Mouse (Mus musculus) hindbrain, embryonic 16.5 days (tissue): ENCODE measurements around the gene Tubb5. TPM values are rescaled to one million over a fixed set of nuclear protein-coding genes. Genes with fewer than 3 reads are reported as not detected.

ENCODE experiments used
- ATAC-seq: fragments of 200-750 bp; cut with Nextera tagmentation; 2 replicates; pipeline ENCODE4 v1.8.0; 2017; ENCODE audit warnings: moderate TSS enrichment, moderate library complexity
- H3K27ac ChIP-seq: fragments of 300-500 bp; sonication (generic); 2 replicates; pipeline ENCODE4 v1.5.1; 2014; ENCODE audit warnings: low read depth, mild to moderate bottlenecking, control low read depth, low read length, moderate library complexity
- H3K27me3 ChIP-seq: fragments of 300-500 bp; sonication (generic); replicated peaks from 2 replicates; pipeline ENCODE4 v1.6.1; 2014; ENCODE audit warnings: low read length; ENCODE audit not compliant: control insufficient read depth, insufficient read depth
- H3K36me3 ChIP-seq: fragments of 300-500 bp; sonication (generic); 2 replicates; pipeline ENCODE4 v1.6.1; 2014; ENCODE audit warnings: mild to moderate bottlenecking, low read length, moderate library complexity, mixed read lengths; ENCODE audit not compliant: control insufficient read depth, insufficient read depth
- H3K4me1 ChIP-seq: fragments of 300-500 bp; sonication (generic); 2 replicates; pipeline ENCODE4 v1.6.1; 2014; ENCODE audit warnings: low read depth, low read length; ENCODE audit not compliant: control insufficient read depth, insufficient read depth
- H3K4me2 ChIP-seq: fragments of 300-500 bp; sonication (generic); 2 replicates; pipeline ENCODE4 v1.6.1; 2014; ENCODE audit warnings: mild to moderate bottlenecking, low read length, control low read depth, moderate library complexity
- H3K4me3 ChIP-seq: fragments of 300-500 bp; sonication (generic); 2 replicates; pipeline ENCODE4 v1.5.1; 2014; ENCODE audit warnings: mild to moderate bottlenecking, low read length, control low read depth, moderate library complexity
- H3K9ac ChIP-seq: fragments of 300-500 bp; sonication (generic); 2 replicates; pipeline ENCODE4 v1.6.1; 2014; ENCODE audit warnings: low read depth, mild to moderate bottlenecking, control low read depth, low read length, moderate library complexity
- H3K9me3 ChIP-seq: fragments of 300-500 bp; sonication (generic); 2 replicates; pipeline ENCODE4 v1.6.1; 2014; ENCODE audit warnings: mild to moderate bottlenecking, low read length, moderate library complexity; ENCODE audit not compliant: control insufficient read depth
- WGBS: fragments of 180-500 bp; shearing (Covaris S2); extraction: QIAGEN DNeasy Blood & Tissue Kit; methylation state at CpG from one replicate; pipeline ENCODE4 v1.1.7; 2014; 5-methylcytosine and 5-hydroxymethylcytosine counted together
- polyA plus RNA-seq: library from polyadenylated mRNA; unstranded; fragments of >200 nt; fragmentation: Nextera tagmentation; extraction: Ambion mirVana; gene quantifications from 2 replicates; pipeline ENCODE4 v1.2.1, GENCODE M21; 2015

Gene Tubb5
- 1,705 and 1,762 TPM in 2 replicates for polyA plus RNA-seq

DNA sequence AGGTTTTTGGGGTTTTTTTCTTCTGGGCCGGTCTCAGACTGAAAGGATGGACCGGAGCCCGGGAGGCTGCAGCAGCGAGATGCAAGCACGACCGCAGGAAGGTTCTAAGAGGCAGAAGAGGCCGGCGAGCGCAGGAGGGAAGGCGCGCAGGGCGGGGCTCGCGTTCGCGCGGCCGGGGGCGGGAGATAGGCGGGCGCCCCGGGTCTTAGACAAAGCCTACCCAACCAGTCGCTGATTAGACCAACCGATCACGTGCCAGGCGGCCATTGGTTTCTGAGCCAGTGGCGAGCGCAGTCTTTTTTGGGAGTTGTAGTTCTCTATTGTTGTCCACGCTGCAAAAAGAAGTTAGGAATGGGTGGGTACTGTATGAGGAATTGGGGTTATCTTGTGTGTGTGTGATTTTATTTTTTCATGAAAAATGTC, at the start of gene Tubb5:
Tubb5 (minus strand) TSS at position 185 of the 423 bp plus-strand sequence.
- H3K9me3 ChIP-seq, result no peaks in the 10 kb centered on the region
- WGBS, result 1% methylated on average over 29 of the region's 29 CpGs
- H3K27me3 ChIP-seq, result no peaks in the 10 kb centered on the region
- H3K36me3 ChIP-seq, result peaks cover 24% of the 10 kb centered on the region
- H3K4me3 ChIP-seq, result peak within 1 kb of the TSS; percentile 77
- ATAC-seq, result peak; percentile 83
- peak within 1 kb of the TSS; percentile 95 for H3K27ac ChIP-seq
- H3K9ac ChIP-seq, result peak within 1 kb of the TSS; percentile 96
- H3K4me2 ChIP-seq, result peak within 1 kb of the TSS; percentile 74
- H3K4me1 ChIP-seq, result peaks cover 45% of the 10 kb centered on the region

DNA sequence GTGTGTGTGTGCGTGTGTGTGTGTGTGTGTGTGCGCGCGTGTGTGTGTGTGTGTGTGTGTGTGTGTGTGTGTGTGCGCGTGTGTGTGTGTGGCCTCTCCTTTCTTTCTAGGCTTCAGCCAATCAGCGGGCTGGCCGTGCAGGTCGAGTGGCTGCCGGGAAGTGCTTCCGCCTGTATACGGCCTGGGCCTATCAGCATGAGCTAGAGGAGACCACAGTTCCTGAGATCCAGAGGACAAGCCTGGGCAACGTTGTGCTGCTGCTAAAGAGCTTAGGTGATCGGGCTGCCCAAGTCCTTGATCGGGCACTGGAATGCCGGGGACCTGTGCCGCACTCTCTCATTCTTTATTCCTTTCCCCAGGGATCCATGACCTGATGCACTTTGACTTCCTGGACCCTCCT, 49.6 kb upstream of the Tubb5 start:
- no peak for ATAC-seq
- no peaks in the 10 kb centered on the region for H3K4me1 ChIP-seq
- peaks cover 69% of the 10 kb centered on the region for H3K36me3 ChIP-seq
- H3K4me2 ChIP-seq, result no peak overlapping the region
- no peak overlapping the region for H3K27ac ChIP-seq
- no peak overlapping the region for H3K9ac ChIP-seq
- no peak overlapping the region for H3K4me3 ChIP-seq
- H3K9me3 ChIP-seq, result no peaks in the 10 kb centered on the region
- 75% methylated on average over 7 of the region's 17 CpGs for WGBS
- H3K27me3 ChIP-seq, result no peaks in the 10 kb centered on the region

DNA sequence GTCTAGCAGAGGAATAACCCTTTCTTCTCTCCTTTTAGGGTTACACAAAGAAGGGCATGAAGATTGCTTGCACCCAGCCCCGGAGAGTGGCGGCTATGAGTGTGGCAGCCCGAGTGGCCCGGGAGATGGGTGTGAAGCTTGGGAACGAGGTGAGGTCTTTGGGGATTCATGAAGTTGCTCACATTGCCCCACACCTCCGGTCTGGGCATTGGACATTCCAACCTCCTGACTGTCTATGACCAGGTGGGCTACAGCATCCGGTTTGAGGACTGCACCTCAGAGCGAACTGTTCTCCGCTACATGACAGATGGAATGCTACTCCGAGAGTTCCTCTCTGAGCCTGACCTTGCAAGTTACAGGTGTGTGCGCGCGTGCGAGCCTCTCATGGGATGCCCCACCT, 45.7 kb upstream of the Tubb5 start:
- 99% methylated on average over 14 of the region's 14 CpGs for WGBS
- Histone ChIP-seq H3K27me3 (no peaks in the 10 kb centered on the region), H3K4me1 (peaks cover 11% of the 10 kb centered on the region), H3K9ac (no peak overlapping the region), H3K27ac (no peak overlapping the region), H3K4me3 (no peak overlapping the region), H3K4me2 (no peak overlapping the region), H3K36me3 (peaks cover 51% of the 10 kb centered on the region), H3K9me3 (no peaks in the 10 kb centered on the region)
- ATAC-seq, result no peak

DNA sequence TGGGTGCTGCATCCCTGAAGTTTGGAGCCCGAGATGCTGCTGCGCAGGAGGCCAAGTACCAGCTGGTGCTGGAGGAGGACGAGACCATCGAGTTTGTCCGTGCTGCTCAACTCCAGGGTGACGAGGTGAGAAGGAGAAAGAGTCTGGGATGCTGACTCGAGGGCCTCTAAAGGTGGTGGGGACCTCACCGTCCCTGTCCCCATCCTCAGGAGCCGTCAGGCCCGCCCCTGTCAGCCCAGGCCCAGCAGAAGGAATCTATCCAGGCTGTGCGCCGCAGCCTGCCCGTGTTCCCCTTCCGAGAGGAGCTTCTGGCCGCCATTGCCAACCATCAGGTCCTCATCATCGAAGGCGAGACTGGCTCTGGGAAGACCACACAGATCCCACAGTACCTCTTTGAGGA, 44.8 kb upstream of the Tubb5 start:
- H3K4me3 ChIP-seq, result no peak overlapping the region
- H3K27me3 ChIP-seq, result no peaks in the 10 kb centered on the region
- no peak overlapping the region for H3K4me2 ChIP-seq
- H3K36me3 ChIP-seq, result peaks cover 42% of the 10 kb centered on the region
- H3K9ac ChIP-seq, result no peak overlapping the region
- H3K27ac ChIP-seq, result no peak overlapping the region
- ATAC-seq, result no peak
- H3K9me3 ChIP-seq, result no peaks in the 10 kb centered on the region
- WGBS, result 96% methylated on average over 16 of the region's 17 CpGs
- peaks cover 11% of the 10 kb centered on the region for H3K4me1 ChIP-seq

DNA sequence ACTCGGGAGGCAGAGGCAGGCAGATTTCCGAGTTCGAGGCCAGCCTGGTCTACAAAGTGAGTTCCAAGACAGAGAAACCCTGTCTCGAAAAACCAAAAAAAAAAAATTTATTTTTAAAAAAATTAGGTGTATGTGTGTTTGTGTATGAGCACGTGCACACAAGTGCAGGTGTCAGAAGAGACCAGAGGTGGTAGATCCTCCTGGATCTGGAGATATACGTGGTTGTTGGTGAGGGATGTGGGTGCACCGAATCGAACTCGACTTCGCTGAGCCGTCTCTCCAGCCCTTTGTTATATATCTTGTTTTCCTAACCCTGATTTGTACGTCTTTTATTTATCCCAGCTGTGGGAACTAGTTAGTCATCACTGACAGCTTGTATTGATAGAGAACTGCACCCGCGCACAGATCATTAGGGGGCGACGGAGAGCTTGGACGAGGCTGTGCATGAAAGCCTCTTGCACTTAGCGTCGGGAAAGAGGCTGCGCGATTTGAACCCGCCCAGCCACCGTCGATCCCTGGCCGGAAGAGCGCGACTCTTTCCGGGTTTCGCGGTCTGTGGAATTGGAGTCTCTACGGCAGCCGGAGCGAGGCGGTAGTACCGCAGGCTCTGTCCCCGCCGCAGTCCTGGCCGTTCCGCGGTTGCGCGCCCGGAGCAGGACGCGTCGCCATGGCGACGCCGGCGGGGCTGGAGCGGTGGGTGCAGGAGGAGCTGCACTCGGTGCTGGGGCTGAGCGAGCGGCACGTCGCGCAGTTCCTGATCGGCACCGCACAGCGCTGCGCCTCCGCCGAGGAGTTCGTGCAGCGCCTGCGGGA, 41.3 kb upstream of the Tubb5 start, which contains the start of gene Dhx16:
Dhx16 (plus strand) TSS at position 575 of the 813 bp plus-strand sequence.
- peak within 1 kb of the TSS; percentile 73 for H3K4me2 ChIP-seq
- ATAC-seq, result peak; percentile 93
- H3K36me3 ChIP-seq, result peaks cover 29% of the 10 kb centered on the region
- peak within 1 kb of the TSS; percentile 70 for H3K27ac ChIP-seq
- H3K9me3 ChIP-seq, result no peaks in the 10 kb centered on the region
- 6% methylated on average over 66 of the region's 66 CpGs for WGBS
- peaks cover 11% of the 10 kb centered on the region for H3K4me1 ChIP-seq
- no peaks in the 10 kb centered on the region for H3K27me3 ChIP-seq
- peak within 1 kb of the TSS; percentile 69 for H3K4me3 ChIP-seq
- peak within 1 kb of the TSS; percentile 79 for H3K9ac ChIP-seq

DNA sequence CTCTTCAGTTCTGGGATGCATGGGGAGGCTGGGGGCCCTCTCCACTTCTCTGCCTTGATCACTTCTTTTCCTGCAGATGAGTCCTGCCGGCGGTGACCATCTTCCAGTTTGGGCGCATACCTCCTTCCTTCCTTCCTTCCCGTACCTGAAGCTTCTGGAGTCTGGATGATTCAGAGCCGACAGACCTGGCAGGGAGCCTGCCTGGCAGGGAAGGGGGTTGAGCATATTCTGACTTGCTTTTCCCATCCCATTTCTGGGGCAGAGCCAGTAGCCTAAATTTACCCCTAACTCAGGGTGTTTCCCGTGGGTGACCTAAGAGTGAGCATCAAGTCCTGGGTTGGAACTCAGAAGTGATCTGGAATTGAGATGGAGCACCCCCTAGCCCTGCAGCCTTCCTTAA, 36.6 kb upstream of the Tubb5 start:
- H3K27me3 ChIP-seq, result no peaks in the 10 kb centered on the region

DNA sequence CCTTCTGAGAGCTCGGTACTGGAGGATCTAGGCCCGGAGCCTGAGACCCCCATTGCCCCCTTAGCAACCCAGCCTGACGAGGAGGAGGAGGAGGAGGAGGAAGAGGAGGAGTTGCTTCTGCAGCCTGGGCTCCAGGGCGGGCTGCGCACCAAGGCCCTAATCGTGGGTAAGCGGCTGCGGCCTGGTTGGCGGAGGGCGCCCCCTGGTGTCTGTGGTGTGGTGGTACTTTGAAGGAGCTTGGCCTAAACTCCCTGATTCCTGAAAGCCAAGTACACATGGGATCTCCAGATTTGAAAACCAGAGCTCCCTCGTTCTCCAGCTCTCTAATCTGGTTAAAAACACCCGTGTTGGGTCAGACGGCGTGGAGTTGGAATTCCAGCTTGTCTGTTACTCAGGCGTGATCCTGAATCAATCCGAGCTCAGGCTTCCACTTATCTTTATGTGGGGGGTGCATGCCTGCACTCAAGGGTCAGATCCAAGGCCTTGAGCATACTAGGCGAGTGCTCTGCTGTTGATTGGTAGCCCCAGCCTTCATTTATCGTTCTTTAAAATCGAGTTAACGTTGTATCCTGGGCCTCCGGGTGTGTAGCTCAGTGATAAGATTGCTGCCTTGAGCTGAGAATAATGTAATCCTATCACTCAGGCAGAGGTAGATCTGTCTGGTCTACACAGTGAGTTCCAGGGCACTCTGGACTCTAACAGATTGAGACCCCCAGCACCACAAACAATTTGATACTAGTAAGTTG, 35.8 kb upstream of the Tubb5 start:
- 0 out of 2 replicates have a peak, but pooled peaks have one; percentile 6 for ATAC-seq
- peaks cover 29% of the 10 kb centered on the region for H3K4me1 ChIP-seq
- no peak overlapping the region for H3K27ac ChIP-seq
- H3K9me3 ChIP-seq, result no peaks in the 10 kb centered on the region
- no peak overlapping the region for H3K4me3 ChIP-seq
- H3K27me3 ChIP-seq, result no peaks in the 10 kb centered on the region
- H3K36me3 ChIP-seq, result peaks cover 15% of the 10 kb centered on the region
- H3K4me2 ChIP-seq, result peak overlapping the region; percentile 4; the same call in 1 of the 2 replicates
- H3K9ac ChIP-seq, result no peak overlapping the region
- WGBS, result 35% methylated on average over 21 of the region's 21 CpGs

More for the DNA sequence above, 36.6 kb upstream of the Tubb5 start:
- H3K4me2 ChIP-seq, result no peak overlapping the region
- no peak overlapping the region for H3K9ac ChIP-seq
- 91% methylated on average over 6 of the region's 6 CpGs for WGBS
- ATAC-seq, result no peak
- H3K27ac ChIP-seq, result no peak overlapping the region
- peaks cover 26% of the 10 kb centered on the region for H3K4me1 ChIP-seq
- peaks cover 15% of the 10 kb centered on the region for H3K36me3 ChIP-seq
- H3K4me3 ChIP-seq, result no peak overlapping the region
- no peaks in the 10 kb centered on the region for H3K9me3 ChIP-seq

DNA sequence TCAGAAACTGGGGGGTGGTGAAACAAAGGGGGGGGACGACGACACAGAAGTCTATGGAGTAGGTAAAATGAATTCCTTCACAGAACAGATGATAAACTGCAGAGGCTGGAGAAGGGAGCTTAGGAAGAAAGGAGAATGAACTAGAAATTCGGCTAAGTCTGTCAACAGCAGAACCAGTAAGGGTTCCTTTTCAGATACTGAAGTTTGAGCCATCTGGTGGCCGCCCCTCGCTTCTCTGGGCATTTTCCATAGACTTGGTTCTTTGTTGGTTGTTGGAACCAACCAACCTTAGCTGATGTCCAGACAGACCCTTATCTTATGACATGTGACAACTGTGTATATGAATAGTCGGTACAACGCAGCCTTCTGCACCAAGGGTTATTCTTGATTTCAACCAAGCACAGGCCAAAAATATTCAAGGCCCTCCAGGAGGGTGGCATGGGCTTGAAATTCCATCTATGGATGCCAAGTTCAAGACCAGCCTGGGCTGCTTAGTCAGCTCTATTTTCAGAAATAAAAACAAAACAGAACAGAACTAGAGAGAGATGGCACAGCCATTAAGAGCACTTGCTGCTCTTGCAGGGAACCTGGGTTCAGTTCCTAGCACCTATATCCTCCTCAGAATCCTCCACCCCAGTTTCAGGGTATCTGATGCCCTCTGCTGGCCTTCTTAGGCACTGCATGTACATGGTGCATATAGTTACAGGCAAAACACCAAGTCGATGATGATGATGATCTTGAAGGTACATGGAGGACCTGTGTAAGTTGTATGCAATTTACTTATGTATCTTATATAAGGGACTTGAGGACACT, 33.0 kb upstream of the Tubb5 start:
- ATAC-seq, result no peak
- H3K9me3 ChIP-seq, result no peaks in the 10 kb centered on the region
- H3K27me3 ChIP-seq, result no peaks in the 10 kb centered on the region
- H3K36me3 ChIP-seq, result peaks cover 12% of the 10 kb centered on the region
- H3K9ac ChIP-seq, result peak overlapping the region; percentile 5; the same call in 1 of the 2 replicates
- no peak overlapping the region; the same call in 1 of the 2 replicates for H3K27ac ChIP-seq
- WGBS, result 84% methylated on average over 8 of the region's 8 CpGs
- H3K4me1 ChIP-seq, result peaks cover 43% of the 10 kb centered on the region
- H3K4me2 ChIP-seq, result peak overlapping the region; percentile 95
- peak overlapping the region; percentile 74 for H3K4me3 ChIP-seq
